Comparison of ENCODE assay signal across 30 mouse cellular contexts in genomic region chr10:107240446-107240845, GRCm38 (mm10).
"Had no signal": no experiment of that assay in that cellular context is flagged by ENCODE, and none has a peak within 500 bp of the region (broad histone marks: within the 10 kb centered on the region; RNA-seq: fewer than 3 reads in every experiment).

No protein-coding gene starts in this region.

- H3K27ac ChIP-seq: heart, embryonic 10.5 days; heart, embryonic 13.5 days; heart, embryonic 15.5 days; hindbrain, embryonic 10.5 days; hindbrain, embryonic 12.5 days; hindbrain, embryonic 13.5 days; hindbrain, embryonic 14.5 days; hindbrain, embryonic 15.5 days; hindbrain, postnatal 0 days; intestine, embryonic 15.5 days; kidney, embryonic 15.5 days; kidney, postnatal 0 days; layer of hippocampus, adult 2 months had no signal

- H3K9me3 ChIP-seq: heart, embryonic 10.5 days; heart, embryonic 12.5 days; heart, embryonic 13.5 days; heart, embryonic 15.5 days; hindbrain, embryonic 10.5 days; hindbrain, embryonic 12.5 days; hindbrain, embryonic 13.5 days; hindbrain, embryonic 15.5 days; intestine, embryonic 15.5 days; kidney, embryonic 15.5 days had no signal

- H3K4me1 ChIP-seq: heart, embryonic 10.5 days; heart, embryonic 12.5 days; heart, embryonic 13.5 days; heart, embryonic 15.5 days; hindbrain, embryonic 10.5 days; hindbrain, embryonic 12.5 days; hindbrain, embryonic 13.5 days; hindbrain, embryonic 15.5 days; intestine, embryonic 15.5 days; kidney, embryonic 15.5 days had no signal

- H3K27me3 ChIP-seq: heart, embryonic 12.5 days; heart, embryonic 13.5 days; heart, embryonic 15.5 days; hindbrain, embryonic 12.5 days; hindbrain, embryonic 13.5 days; hindbrain, embryonic 15.5 days; intestine, embryonic 15.5 days; kidney, embryonic 15.5 days had no signal

- H3K4me3 ChIP-seq: heart, embryonic 10.5 days; heart, embryonic 12.5 days; heart, embryonic 13.5 days; heart, embryonic 15.5 days; hindbrain, embryonic 10.5 days; hindbrain, embryonic 12.5 days; hindbrain, embryonic 13.5 days; hindbrain, embryonic 15.5 days; intestine, embryonic 15.5 days; kidney, embryonic 15.5 days; layer of hippocampus, adult 2 months had no signal

- H3K36me3 ChIP-seq: heart, embryonic 10.5 days; heart, embryonic 12.5 days; heart, embryonic 13.5 days; heart, embryonic 15.5 days; hindbrain, embryonic 10.5 days; hindbrain, embryonic 12.5 days; hindbrain, embryonic 13.5 days; hindbrain, embryonic 15.5 days; intestine, embryonic 15.5 days; kidney, embryonic 15.5 days had no signal

- DNase-seq: heart, postnatal 10 days; heart, postnatal 14 days; heart, postnatal 36 days; heart, postnatal 4 days; kidney, adult 11 months; kidney, adult 18-20 months; kidney, adult 2 months; kidney, adult 8-10 months; kidney, adult 9 months; kidney, postnatal 10 days; kidney, postnatal 14 days; kidney, postnatal 25 days; kidney, postnatal 36 days; kidney, postnatal 4 days; layer of hippocampus, adult 9-11 months; layer of hippocampus, postnatal 36 days had no signal
